27 mouse cellular contexts compared by ENCODE assay signal in the genomic region with DNA sequence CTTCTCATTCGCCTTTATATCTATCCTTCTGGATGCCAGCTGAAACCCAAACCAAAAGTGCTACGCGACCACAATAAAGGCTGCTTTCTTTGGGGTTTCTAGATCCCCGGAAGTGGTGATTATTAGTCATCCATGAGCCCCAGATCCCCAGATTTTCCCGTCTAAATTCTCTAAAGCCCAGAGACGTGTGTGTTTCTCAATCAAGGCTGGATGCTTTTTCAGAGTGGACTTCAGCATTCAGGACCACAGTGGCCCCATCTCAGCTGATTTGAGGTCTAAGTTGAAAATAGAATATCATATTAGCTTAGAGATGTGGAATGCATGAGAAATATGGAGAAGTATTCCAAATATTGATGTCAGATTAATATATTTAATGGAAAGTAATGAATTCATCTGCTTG.
"Had no signal": no experiment of that assay in that cellular context is flagged by ENCODE, and none has a peak within 500 bp of the region (broad histone marks: within the 10 kb centered on the region; RNA-seq: fewer than 3 reads in every experiment).

No protein-coding gene starts in this region.

- DNase-seq: gastrocnemius, adult 2 months; gastrocnemius, postnatal 10 days; gastrocnemius, postnatal 25 days; heart, adult 18-20 months; heart, postnatal 14 days; heart, postnatal 36 days; kidney, adult 11 months; kidney, adult 2 months; kidney, adult 9 months; kidney, postnatal 14 days; kidney, postnatal 36 days; layer of hippocampus, adult 9-11 months; layer of hippocampus, postnatal 36 days; liver; liver, embryonic 13.5 days had no signal

- ATAC-seq: hindbrain, postnatal 0 days; intestine, embryonic 16.5 days had no signal

- H3K4me3 ChIP-seq: gastrocnemius, adult 2 months; heart, embryonic 10.5 days; heart, embryonic 13.5 days; heart, embryonic 15.5 days; hindbrain, embryonic 13.5 days; hindbrain, embryonic 15.5 days; kidney, embryonic 15.5 days; limb, embryonic 10.5 days; limb, embryonic 12.5 days; liver, embryonic 13.5 days; liver, embryonic 15.5 days had no signal

- H3K27me3 ChIP-seq: heart, embryonic 13.5 days; heart, embryonic 15.5 days; hindbrain, embryonic 13.5 days; hindbrain, embryonic 15.5 days; kidney, embryonic 15.5 days; limb, embryonic 12.5 days; liver, embryonic 13.5 days; liver, embryonic 15.5 days had no signal

- H3K4me2 ChIP-seq: heart, embryonic 13.5 days; heart, embryonic 15.5 days; hindbrain, embryonic 13.5 days; hindbrain, embryonic 15.5 days; kidney, embryonic 15.5 days; limb, embryonic 12.5 days; liver, embryonic 11.5 days; liver, embryonic 13.5 days; liver, embryonic 15.5 days had no signal

- H3K36me3 ChIP-seq: heart, embryonic 13.5 days; heart, embryonic 15.5 days; hindbrain, embryonic 13.5 days; hindbrain, embryonic 15.5 days; liver, embryonic 13.5 days; liver, embryonic 15.5 days had no signal
